Mouse (Mus musculus): ENCODE measurements at regions not wholly inside any gene's neighbourhood (a gene's known extent, or its start where the extent isn't known, plus 50 kb on each side); places are given as distances from the start of the nearest gene placed in this dataset.

DNA sequence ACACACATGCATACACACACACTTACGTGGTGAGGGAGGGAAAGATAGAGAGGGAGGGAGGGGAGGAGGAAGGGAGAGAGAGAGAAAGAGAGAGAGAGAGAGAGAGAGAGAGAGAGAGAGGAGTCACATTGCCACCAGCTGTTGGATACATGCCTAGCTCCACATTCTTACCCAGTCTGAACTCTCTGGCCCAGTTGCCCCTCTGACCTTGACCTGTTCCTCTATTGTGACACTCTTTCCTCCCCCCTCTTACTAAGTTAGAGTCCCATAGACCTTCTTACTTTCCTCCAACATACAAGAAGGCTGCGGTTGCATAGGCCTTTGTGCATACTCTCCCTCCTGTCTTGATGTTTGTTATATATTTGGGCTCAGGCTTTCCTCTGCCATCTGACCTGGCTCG, 211.7 kb upstream of the Kazn start:
- Histone ChIP-seq H3K9me3 (replicated peaks; ENCODE audit: control insufficient read depth, low read length) (no peaks in the 10 kb centered on the region), H3K27ac (ENCODE audit: low read length) (no peak overlapping the region), H3K36me3 (ENCODE audit: control insufficient read depth, insufficient read depth, low read length) (no peaks in the 10 kb centered on the region), H3K4me1 (ENCODE audit: control insufficient read depth, insufficient read depth, low read length) (peaks cover 3% of the 10 kb centered on the region), H3K27me3 (ENCODE audit: control insufficient read depth, insufficient read depth, low read length) (no peaks in the 10 kb centered on the region), H3K4me3 (replicated peaks; ENCODE audit: low read length) (no peak overlapping the region), H3K9ac (ENCODE audit: low read length) (no peak overlapping the region), H3K4me2 (ENCODE audit: low read depth, low read length) (no peak overlapping the region)
- ATAC-seq (ENCODE audit: insufficient read depth, low FRiP score) = no peak
- 81% methylated on average over 3 of the region's 3 CpGs for WGBS

DNA sequence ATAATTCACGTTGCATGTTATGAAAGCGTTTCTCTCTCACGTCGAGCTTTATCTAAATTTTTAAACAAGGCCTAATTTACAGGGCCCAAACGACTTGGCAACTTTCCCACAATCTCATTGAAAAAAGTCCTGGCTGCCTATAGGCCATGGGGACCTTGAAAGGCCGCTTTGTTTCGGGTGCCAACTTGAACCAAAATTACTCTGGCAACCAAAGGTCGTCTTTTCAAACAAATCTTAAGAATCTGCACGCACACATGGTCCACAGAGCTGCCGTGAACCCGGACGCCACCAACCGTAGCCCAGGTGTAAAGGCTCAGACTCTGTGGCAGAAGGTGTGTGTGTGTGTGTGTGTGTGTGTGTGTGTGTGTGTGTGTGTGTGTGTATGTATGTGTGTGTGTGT, 210.5 kb upstream of the Kazn start:
- peak; percentile 29; the same call in 1 of the 2 replicates for ATAC-seq (ENCODE audit: insufficient read depth, low FRiP score)
- Histone ChIP-seq H3K4me2 (ENCODE audit: low read depth, low read length) (no peak overlapping the region), H3K4me3 (replicated peaks; ENCODE audit: low read length) (no peak overlapping the region), H3K4me1 (ENCODE audit: control insufficient read depth, insufficient read depth, low read length) (peaks cover 3% of the 10 kb centered on the region), H3K27ac (ENCODE audit: low read length) (no peak overlapping the region), H3K9me3 (replicated peaks; ENCODE audit: control insufficient read depth, low read length) (no peaks in the 10 kb centered on the region), H3K27me3 (ENCODE audit: control insufficient read depth, insufficient read depth, low read length) (no peaks in the 10 kb centered on the region), H3K9ac (ENCODE audit: low read length) (no peak overlapping the region), H3K36me3 (ENCODE audit: control insufficient read depth, insufficient read depth, low read length) (no peaks in the 10 kb centered on the region)
- 39% methylated on average over 13 of the region's 13 CpGs for WGBS

DNA sequence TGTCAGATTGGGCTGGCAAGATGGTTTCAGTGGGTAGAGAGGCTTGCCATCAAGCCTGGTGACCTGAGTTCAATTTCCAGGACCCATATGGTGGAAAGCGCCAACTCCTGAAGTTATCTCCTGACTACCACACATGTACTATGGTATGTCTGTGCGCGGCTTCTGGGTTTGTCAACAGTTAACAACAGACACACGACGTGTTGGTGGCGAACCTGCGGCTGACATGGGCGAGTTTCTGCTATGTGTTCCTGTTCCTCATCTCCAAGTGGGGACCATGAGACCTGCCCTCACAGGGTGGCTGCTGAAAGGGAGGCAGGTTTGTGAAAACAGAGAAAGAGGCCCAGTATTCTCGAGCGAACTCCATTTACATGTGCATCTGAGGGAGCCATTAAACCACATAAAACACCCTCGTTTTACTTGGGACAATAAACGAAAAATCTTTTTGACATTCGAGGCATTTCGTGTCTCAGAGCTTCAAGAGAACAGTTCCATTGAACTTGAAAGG, 210.0 kb upstream of the Kazn start:
- Histone ChIP-seq H3K4me2 (ENCODE audit: low read depth, low read length) (no peak overlapping the region), H3K9ac (ENCODE audit: low read length) (no peak overlapping the region; the same call in 1 of the 2 replicates), H3K36me3 (ENCODE audit: control insufficient read depth, insufficient read depth, low read length) (no peaks in the 10 kb centered on the region), H3K4me3 (replicated peaks; ENCODE audit: low read length) (no peak overlapping the region), H3K4me1 (ENCODE audit: control insufficient read depth, insufficient read depth, low read length) (peaks cover 3% of the 10 kb centered on the region), H3K27me3 (ENCODE audit: control insufficient read depth, insufficient read depth, low read length) (no peaks in the 10 kb centered on the region), H3K27ac (ENCODE audit: low read length) (no peak overlapping the region), H3K9me3 (replicated peaks; ENCODE audit: control insufficient read depth, low read length) (no peaks in the 10 kb centered on the region)
- no peak for ATAC-seq (ENCODE audit: insufficient read depth, low FRiP score)
- WGBS = 71% methylated on average over 14 of the region's 14 CpGs

DNA sequence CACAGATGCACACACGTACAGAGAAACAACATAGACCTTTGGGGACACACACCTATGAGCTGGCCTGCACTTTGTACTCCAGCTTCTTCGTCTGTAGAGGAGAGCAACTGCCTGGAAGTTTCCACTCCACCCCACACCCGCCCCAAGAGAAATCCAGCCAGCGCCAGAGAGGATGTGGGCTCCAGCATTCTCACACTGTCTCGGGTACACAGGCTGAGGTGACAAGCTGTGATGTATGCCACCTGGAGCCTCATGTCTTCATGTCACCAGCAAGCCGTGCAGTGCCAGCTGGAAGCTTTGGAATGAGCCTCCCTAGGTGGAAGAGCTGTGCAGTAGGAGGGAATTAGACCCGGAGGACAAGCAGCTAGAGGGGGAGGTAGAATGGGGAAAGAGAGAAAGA, 208.3 kb upstream of the Kazn start:
- Histone ChIP-seq H3K9ac (ENCODE audit: low read length) (no peak overlapping the region), H3K36me3 (ENCODE audit: control insufficient read depth, insufficient read depth, low read length) (no peaks in the 10 kb centered on the region), H3K4me3 (replicated peaks; ENCODE audit: low read length) (no peak overlapping the region), H3K27me3 (ENCODE audit: control insufficient read depth, insufficient read depth, low read length) (no peaks in the 10 kb centered on the region), H3K9me3 (replicated peaks; ENCODE audit: control insufficient read depth, low read length) (no peaks in the 10 kb centered on the region), H3K27ac (ENCODE audit: low read length) (no peak overlapping the region), H3K4me1 (ENCODE audit: control insufficient read depth, insufficient read depth, low read length) (peaks cover 3% of the 10 kb centered on the region), H3K4me2 (ENCODE audit: low read depth, low read length) (no peak overlapping the region)
- 43% methylated on average over 7 of the region's 7 CpGs for WGBS
- ATAC-seq (ENCODE audit: insufficient read depth, low FRiP score) = peak; percentile 26; the same call in 1 of the 2 replicates

DNA sequence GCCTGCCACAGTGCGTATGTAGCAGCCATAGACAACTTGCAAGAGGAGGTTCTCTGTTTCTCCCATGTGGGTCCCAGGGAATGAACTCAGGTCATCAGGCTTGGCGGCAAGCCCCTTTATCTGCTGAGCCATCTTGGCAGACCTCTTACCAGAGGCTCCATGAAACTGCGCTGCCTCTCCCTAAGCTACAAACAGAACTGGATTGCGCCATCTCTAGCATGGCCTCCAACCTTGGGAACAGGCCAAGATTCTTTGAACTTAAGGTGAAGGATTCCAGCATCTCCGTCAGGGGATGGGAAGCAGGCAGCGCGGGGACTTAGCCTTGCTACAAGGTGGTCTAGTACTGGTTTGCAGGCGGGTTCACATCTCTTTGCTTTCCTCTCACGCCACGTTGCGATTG, 201.8 kb upstream of the Kazn start:
- no peak overlapping the region for H3K4me3 ChIP-seq (replicated peaks; ENCODE audit: low read length)
- WGBS = 78% methylated on average over 11 of the region's 11 CpGs
- ATAC-seq (ENCODE audit: insufficient read depth, low FRiP score) = no peak
- H3K9ac ChIP-seq (ENCODE audit: low read length) = no peak overlapping the region
- H3K36me3 ChIP-seq (ENCODE audit: control insufficient read depth, insufficient read depth, low read length) = no peaks in the 10 kb centered on the region
- H3K27ac ChIP-seq (ENCODE audit: low read length) = no peak overlapping the region
- H3K4me2 ChIP-seq (ENCODE audit: low read depth, low read length) = no peak overlapping the region
- H3K4me1 ChIP-seq (ENCODE audit: control insufficient read depth, insufficient read depth, low read length) = no peaks in the 10 kb centered on the region
- no peaks in the 10 kb centered on the region for H3K9me3 ChIP-seq (replicated peaks; ENCODE audit: control insufficient read depth, low read length)
- no peaks in the 10 kb centered on the region for H3K27me3 ChIP-seq (ENCODE audit: control insufficient read depth, insufficient read depth, low read length)

DNA sequence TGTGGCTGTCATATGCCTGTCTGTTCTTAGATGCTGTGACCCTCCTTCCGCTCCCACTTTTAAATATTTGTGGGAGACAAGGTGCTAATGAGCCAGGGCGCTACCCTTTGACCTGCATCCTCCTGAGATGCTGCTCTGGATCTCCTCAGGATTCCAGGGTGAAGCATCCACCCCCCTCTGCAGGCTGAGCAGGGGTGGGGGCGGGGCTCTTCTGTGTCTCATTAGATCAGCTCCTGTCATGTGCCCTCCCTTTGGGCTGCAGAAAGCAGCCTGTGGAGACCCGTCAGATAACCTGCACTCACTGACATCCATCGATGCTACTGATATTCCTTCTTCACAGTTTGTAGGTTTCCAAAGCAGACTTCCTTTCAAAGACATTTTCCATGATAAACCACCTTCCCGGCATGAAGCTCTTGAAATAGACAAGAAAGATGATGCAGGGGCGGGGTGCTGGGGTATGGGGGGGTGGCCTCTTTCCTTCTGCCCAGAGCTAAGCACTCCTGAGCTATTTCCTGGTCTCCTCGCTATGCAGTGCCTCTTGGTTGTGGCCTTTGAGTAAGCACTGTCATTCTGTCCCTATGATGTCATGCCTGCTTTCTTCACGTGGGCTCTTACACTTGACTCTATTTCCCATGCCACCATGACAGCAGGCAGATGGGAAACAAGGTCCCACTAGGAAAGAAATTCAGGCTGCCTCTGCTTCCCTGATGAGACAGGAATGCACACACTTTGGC, 200.4 kb upstream of the Kazn start:
- Histone ChIP-seq H3K27me3 (ENCODE audit: control insufficient read depth, insufficient read depth, low read length) (no peaks in the 10 kb centered on the region), H3K4me3 (replicated peaks; ENCODE audit: low read length) (no peak overlapping the region), H3K4me1 (ENCODE audit: control insufficient read depth, insufficient read depth, low read length) (no peaks in the 10 kb centered on the region), H3K36me3 (ENCODE audit: control insufficient read depth, insufficient read depth, low read length) (no peaks in the 10 kb centered on the region), H3K9ac (ENCODE audit: low read length) (no peak overlapping the region), H3K4me2 (ENCODE audit: low read depth, low read length) (no peak overlapping the region), H3K27ac (ENCODE audit: low read length) (no peak overlapping the region), H3K9me3 (replicated peaks; ENCODE audit: control insufficient read depth, low read length) (no peaks in the 10 kb centered on the region)
- ATAC-seq (ENCODE audit: insufficient read depth, low FRiP score) = no peak
- 52% methylated on average over 9 of the region's 9 CpGs for WGBS

DNA sequence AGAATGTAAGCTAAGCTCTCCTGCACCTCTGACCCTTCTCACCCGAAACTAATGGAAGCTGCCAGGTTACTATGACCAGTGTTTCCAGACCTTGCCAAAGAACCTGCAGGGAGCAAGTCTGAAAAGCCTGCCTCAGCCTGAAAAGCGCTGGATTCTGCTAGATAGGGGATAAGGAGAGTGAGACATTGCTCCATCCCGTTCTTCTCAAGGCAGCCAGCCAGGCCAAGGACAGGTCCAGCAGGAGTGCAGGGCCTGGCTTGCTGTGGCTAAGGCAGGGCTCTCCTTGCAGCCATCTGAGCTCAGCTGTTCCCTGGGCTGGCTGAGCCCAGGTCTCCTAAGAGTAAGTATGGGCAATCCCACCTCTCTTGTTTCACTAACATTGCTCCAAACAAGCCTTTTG, 185.4 kb upstream of the Kazn start:
- H3K27me3 ChIP-seq (ENCODE audit: control insufficient read depth, insufficient read depth, low read length) = no peaks in the 10 kb centered on the region
- H3K27ac ChIP-seq (ENCODE audit: low read length) = no peak overlapping the region
- WGBS = 72% methylated on average over 3 of the region's 3 CpGs
- H3K9me3 ChIP-seq (replicated peaks; ENCODE audit: control insufficient read depth, low read length) = no peaks in the 10 kb centered on the region
- no peaks in the 10 kb centered on the region for H3K4me1 ChIP-seq (ENCODE audit: control insufficient read depth, insufficient read depth, low read length)
- H3K4me3 ChIP-seq (replicated peaks; ENCODE audit: low read length) = no peak overlapping the region
- no peak overlapping the region for H3K9ac ChIP-seq (ENCODE audit: low read length)
- H3K36me3 ChIP-seq (ENCODE audit: control insufficient read depth, insufficient read depth, low read length) = no peaks in the 10 kb centered on the region
- no peak overlapping the region for H3K4me2 ChIP-seq (ENCODE audit: low read depth, low read length)
- no peak for ATAC-seq (ENCODE audit: insufficient read depth, low FRiP score)

DNA sequence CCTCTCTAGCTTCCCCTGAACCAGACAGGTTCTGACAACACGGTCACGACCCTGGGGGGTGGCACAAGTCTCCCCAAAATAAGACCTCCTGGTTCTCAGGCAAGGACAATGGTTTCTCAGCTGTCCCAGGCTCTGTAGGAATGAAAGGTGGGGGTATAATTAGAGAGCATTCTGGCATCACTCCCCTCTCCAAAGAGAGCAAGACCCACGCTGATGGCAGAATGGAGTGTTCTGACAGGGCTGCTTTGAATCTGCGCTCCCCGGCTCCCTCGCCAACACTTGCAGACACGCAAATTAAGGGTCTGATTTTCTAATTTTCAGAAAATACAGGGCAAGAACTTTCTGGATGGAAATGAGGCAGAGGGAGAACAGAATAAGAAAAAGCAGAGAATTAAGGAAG, 181.2 kb upstream of the Kazn start:
- no peaks in the 10 kb centered on the region for H3K36me3 ChIP-seq (ENCODE audit: control insufficient read depth, insufficient read depth, low read length)
- 81% methylated on average over 7 of the region's 7 CpGs for WGBS

DNA sequence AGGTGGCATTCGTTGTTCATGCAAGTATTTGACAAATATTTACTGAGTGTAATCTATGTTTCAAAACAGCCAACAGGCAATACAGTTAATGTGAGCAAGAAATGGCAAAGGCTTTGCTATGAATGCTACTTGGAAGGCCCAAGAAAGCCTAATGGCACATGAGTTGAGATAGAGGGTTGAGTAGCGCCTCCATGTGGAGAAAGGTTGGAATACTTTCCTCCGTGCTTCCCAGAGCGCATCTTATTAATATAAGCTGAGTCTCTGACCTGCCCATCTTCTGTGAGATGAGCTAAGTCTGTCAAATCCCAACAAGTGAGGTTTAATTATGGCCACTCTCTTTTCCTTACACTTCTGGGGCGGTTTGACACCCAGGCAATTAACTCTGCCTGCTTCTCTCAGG, 175.7 kb upstream of the Kazn start:
- Histone ChIP-seq H3K36me3 (ENCODE audit: control insufficient read depth, insufficient read depth, low read length) (no peaks in the 10 kb centered on the region), H3K4me1 (ENCODE audit: control insufficient read depth, insufficient read depth, low read length) (peaks cover 7% of the 10 kb centered on the region), H3K27ac (ENCODE audit: low read length) (no peak overlapping the region), H3K4me2 (ENCODE audit: low read depth, low read length) (no peak overlapping the region), H3K9ac (ENCODE audit: low read length) (no peak overlapping the region), H3K9me3 (replicated peaks; ENCODE audit: control insufficient read depth, low read length) (no peaks in the 10 kb centered on the region), H3K4me3 (replicated peaks; ENCODE audit: low read length) (no peak overlapping the region), H3K27me3 (ENCODE audit: control insufficient read depth, insufficient read depth, low read length) (no peaks in the 10 kb centered on the region)
- WGBS = 67% methylated on average over 5 of the region's 5 CpGs
- no peak for ATAC-seq (ENCODE audit: insufficient read depth, low FRiP score)

More for the DNA sequence above, 181.2 kb upstream of the Kazn start:
- H3K4me2 ChIP-seq (ENCODE audit: low read depth, low read length) = no peak overlapping the region
- H3K4me1 ChIP-seq (ENCODE audit: control insufficient read depth, insufficient read depth, low read length) = peaks cover 7% of the 10 kb centered on the region
- no peak overlapping the region for H3K9ac ChIP-seq (ENCODE audit: low read length)
- H3K27ac ChIP-seq (ENCODE audit: low read length) = no peak overlapping the region
- no peak overlapping the region for H3K4me3 ChIP-seq (replicated peaks; ENCODE audit: low read length)
- ATAC-seq (ENCODE audit: insufficient read depth, low FRiP score) = no peak
- H3K27me3 ChIP-seq (ENCODE audit: control insufficient read depth, insufficient read depth, low read length) = no peaks in the 10 kb centered on the region
- no peaks in the 10 kb centered on the region for H3K9me3 ChIP-seq (replicated peaks; ENCODE audit: control insufficient read depth, low read length)

Data from stomach, embryonic 16.5 days (tissue).